Mouse (Mus musculus): ENCODE data around the gene Hoxa9. TPM values are rescaled to one million over a fixed set of nuclear protein-coding genes. Genes with fewer than 3 reads are reported as not detected.
A peak's percentile ranks its signal among the peaks of the same experiment; 100 is the strongest.

The Hoxa9 gene
- polyA plus RNA-seq, 1 experiment from 2014 or later: 57.3 TPM

- peaks cover 6% of the 10 kb centered on the region; the same call in 1 of the 2 replicates for H3K36me3 ChIP-seq (ENCODE audit: insufficient read depth, low read length)
- DNase-seq (ENCODE audit: low spot score) (peak; percentile 91), ATAC-seq (replicated peaks; ENCODE audit: low FRiP score, low read depth) (0 out of 2 replicates have a peak, but pooled peaks have one; percentile 1)
- no peaks in the 10 kb centered on the region for H3K9me3 ChIP-seq (replicated peaks; ENCODE audit: low read length)
- H3K4me3 ChIP-seq (replicated peaks; ENCODE audit: low read depth, low read length): peak overlapping the region; percentile 85
- H3K4me1 ChIP-seq (replicated peaks; ENCODE audit: insufficient read depth, low read length): peaks cover 8% of the 10 kb centered on the region; the same call in 1 of the 2 replicates
- WGBS: 4% methylated on average over 26 of the region's 26 CpGs
- H3K9ac ChIP-seq (ENCODE audit: low read depth, low read length): peak overlapping the region; percentile 97
- peak overlapping the region; percentile 95 for H3K27ac ChIP-seq
- peak overlapping the region; percentile 89 for H3K4me2 ChIP-seq (ENCODE audit: low read length)
- TF ChIP-seq CTCF (IDR thresholded peaks at IDR 0.05; ENCODE audit: low read depth): no peak
- H3K27me3 ChIP-seq (ENCODE audit: insufficient read depth, low read length): no peaks in the 10 kb centered on the region
Measured at GRCm38 (mm10) chr6:52226569-52227257, 4.2 kb downstream of the Hoxa9 start.

DNA sequence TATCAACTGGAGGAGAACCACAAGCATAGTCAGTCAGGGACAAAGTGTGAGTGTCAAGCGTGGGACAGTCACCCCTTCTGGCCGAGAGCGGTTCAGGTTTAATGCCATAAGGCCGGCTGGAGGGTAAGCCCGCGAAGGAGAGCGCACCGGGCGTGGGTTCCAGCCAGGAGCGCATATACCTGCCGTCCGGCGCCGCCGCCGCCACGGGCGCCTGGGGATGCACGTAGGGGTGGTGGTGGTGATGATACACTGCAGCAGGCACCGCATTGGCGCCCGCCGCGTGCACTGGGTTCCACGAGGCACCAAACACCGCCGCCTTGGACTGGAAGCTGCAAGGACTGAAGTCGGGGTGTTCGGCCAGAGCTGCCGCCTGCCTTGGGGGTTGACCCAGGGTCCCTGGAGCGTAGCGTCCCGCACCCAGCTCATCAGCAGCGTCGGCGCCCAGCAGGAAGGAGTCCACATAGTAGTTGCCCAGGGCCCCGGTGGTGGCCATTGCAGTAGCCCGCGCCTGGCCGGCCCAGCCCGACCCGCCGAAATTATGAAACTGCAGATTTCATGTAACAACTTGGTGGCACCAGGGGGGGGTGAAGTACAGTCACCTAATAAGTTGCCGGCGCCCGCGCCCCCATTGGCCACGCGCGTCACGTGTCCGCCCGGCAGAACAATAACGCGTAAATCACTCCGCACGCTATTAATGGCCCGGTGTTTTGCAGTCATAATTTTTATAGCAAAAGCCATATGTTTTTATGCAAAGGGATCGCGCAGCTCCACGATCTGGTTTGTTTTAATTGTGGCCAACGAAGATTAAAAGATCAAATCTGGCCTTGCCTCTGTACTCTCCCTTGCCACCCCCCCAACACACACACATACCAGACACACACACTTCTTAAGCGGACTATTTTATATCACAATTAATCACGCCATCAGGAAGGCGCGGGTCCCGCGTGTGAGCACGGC lies 5.0 kb downstream of the Hoxa9 start:
- DNase-seq (ENCODE audit: low spot score) (peak; percentile 97), ATAC-seq (replicated peaks; ENCODE audit: low FRiP score, low read depth) (peak; percentile 31)
- Histone ChIP-seq H3K9ac (ENCODE audit: low read depth, low read length) (peak overlapping the region; percentile 97), H3K36me3 (ENCODE audit: insufficient read depth, low read length) (peaks cover 6% of the 10 kb centered on the region; the same call in 1 of the 2 replicates), H3K4me2 (ENCODE audit: low read length) (peak overlapping the region; percentile 89), H3K9me3 (replicated peaks; ENCODE audit: low read length) (no peaks in the 10 kb centered on the region), H3K4me1 (replicated peaks; ENCODE audit: insufficient read depth, low read length) (peaks cover 8% of the 10 kb centered on the region; the same call in 1 of the 2 replicates), H3K4me3 (replicated peaks; ENCODE audit: low read depth, low read length) (peak overlapping the region; percentile 85), H3K27me3 (ENCODE audit: insufficient read depth, low read length) (no peaks in the 10 kb centered on the region), H3K27ac (peak overlapping the region; percentile 95)
- WGBS: under 1% methylated on average over 69 of the region's 69 CpGs
- no peak; the same call in 1 of the 2 replicates for TF ChIP-seq CTCF (IDR thresholded peaks at IDR 0.05; ENCODE audit: low read depth)

GRCm38 (mm10) chr6:52224895-52225611 lies 5.8 kb downstream of the Hoxa9 start:
- peak overlapping the region; percentile 95 for H3K27ac ChIP-seq
- H3K36me3 ChIP-seq (ENCODE audit: insufficient read depth, low read length): peaks cover 6% of the 10 kb centered on the region; the same call in 1 of the 2 replicates
- WGBS: under 1% methylated on average over 36 of the region's 36 CpGs
- H3K4me3 ChIP-seq (replicated peaks; ENCODE audit: low read depth, low read length): peak overlapping the region; percentile 85
- H3K4me1 ChIP-seq (replicated peaks; ENCODE audit: insufficient read depth, low read length): peaks cover 12% of the 10 kb centered on the region
- ATAC-seq (replicated peaks; ENCODE audit: low FRiP score, low read depth): no peak
- no peak for TF ChIP-seq CTCF (IDR thresholded peaks at IDR 0.05; ENCODE audit: low read depth)
- H3K9me3 ChIP-seq (replicated peaks; ENCODE audit: low read length): no peaks in the 10 kb centered on the region
- no peaks in the 10 kb centered on the region for H3K27me3 ChIP-seq (ENCODE audit: insufficient read depth, low read length)
- peak overlapping the region; percentile 89 for H3K4me2 ChIP-seq (ENCODE audit: low read length)
- no peak for DNase-seq (ENCODE audit: low spot score)
- H3K9ac ChIP-seq (ENCODE audit: low read depth, low read length): peak overlapping the region; percentile 97

GRCm38 (mm10) chr6:52223939-52224760 lies 6.7 kb downstream of the Hoxa9 start:
- H3K9me3 ChIP-seq (replicated peaks; ENCODE audit: low read length): no peaks in the 10 kb centered on the region
- no peaks in the 10 kb centered on the region for H3K27me3 ChIP-seq (ENCODE audit: insufficient read depth, low read length)
- peaks cover 21% of the 10 kb centered on the region for H3K4me1 ChIP-seq (replicated peaks; ENCODE audit: insufficient read depth, low read length)
- under 1% methylated on average over 23 of the region's 24 CpGs for WGBS
- TF ChIP-seq CTCF (IDR thresholded peaks at IDR 0.05; ENCODE audit: low read depth): no peak
- 0 out of 2 replicates have a peak, but pooled peaks cover 6% of the 10 kb centered on the region for H3K36me3 ChIP-seq (ENCODE audit: insufficient read depth, low read length)
- DNase-seq (ENCODE audit: low spot score) (no peak), ATAC-seq (replicated peaks; ENCODE audit: low FRiP score, low read depth) (no peak)
- peak overlapping the region; percentile 89 for H3K4me2 ChIP-seq (ENCODE audit: low read length)
- peak overlapping the region; percentile 97 for H3K9ac ChIP-seq (ENCODE audit: low read depth, low read length)
- peak overlapping the region; percentile 95 for H3K27ac ChIP-seq
- peak overlapping the region; percentile 85 for H3K4me3 ChIP-seq (replicated peaks; ENCODE audit: low read depth, low read length)

DNA sequence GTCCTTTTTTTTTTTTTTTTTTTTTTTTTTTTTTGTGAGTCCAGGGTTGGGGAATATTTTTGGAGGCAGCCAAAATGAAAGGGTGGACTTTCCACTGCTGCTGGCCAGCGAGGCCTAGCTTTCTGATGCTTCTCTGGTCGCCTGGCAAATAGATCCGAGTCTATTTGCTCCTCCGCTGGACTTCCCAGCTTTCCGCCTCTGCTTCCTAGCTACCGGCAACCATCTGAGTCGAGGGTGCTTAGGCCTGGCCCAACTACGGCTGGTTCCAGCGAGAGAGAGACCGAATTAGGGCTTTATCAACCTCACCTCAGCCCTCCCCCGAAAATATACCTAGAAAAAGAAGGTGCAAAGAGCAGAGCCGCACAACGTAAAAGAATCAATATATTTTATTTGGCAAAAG lies 8.2 kb downstream of the Hoxa9 start:
- WGBS: 5% methylated on average over 13 of the region's 13 CpGs
- no peak for DNase-seq (ENCODE audit: low spot score)
- Histone ChIP-seq H3K4me2 (ENCODE audit: low read length) (peak overlapping the region; percentile 89), H3K9me3 (replicated peaks; ENCODE audit: low read length) (no peaks in the 10 kb centered on the region), H3K4me1 (replicated peaks; ENCODE audit: insufficient read depth, low read length) (peaks cover 27% of the 10 kb centered on the region), H3K27ac (peak overlapping the region; percentile 96), H3K36me3 (ENCODE audit: insufficient read depth, low read length) (0 out of 2 replicates have a peak, but pooled peaks cover 6% of the 10 kb centered on the region), H3K27me3 (ENCODE audit: insufficient read depth, low read length) (no peaks in the 10 kb centered on the region), H3K9ac (ENCODE audit: low read depth, low read length) (peak overlapping the region; percentile 97), H3K4me3 (replicated peaks; ENCODE audit: low read depth, low read length) (peak overlapping the region; percentile 85)
- no peak for ATAC-seq (replicated peaks; ENCODE audit: low FRiP score, low read depth)
- TF ChIP-seq CTCF (IDR thresholded peaks at IDR 0.05; ENCODE audit: low read depth): no peak
